Mouse (Mus musculus) lung, postnatal 4 days (tissue): ENCODE data around the gene Klhl25.
"Not testable (repeated sequence)": the region's sequence is repeated elsewhere in the genome, so short reads cannot be mapped to it uniquely, and the experiment has no call there.

Source experiments
- DNase-seq, 2 experiments: peaks; one replicate each; pipeline ENCODE4 v3.0.0; 2021

Klhl25 gene

GRCm38 (mm10) chr7:75846942-75847341 lies 1.2 kb upstream of the Klhl25 start:
- DNase-seq, result no peak

DNA sequence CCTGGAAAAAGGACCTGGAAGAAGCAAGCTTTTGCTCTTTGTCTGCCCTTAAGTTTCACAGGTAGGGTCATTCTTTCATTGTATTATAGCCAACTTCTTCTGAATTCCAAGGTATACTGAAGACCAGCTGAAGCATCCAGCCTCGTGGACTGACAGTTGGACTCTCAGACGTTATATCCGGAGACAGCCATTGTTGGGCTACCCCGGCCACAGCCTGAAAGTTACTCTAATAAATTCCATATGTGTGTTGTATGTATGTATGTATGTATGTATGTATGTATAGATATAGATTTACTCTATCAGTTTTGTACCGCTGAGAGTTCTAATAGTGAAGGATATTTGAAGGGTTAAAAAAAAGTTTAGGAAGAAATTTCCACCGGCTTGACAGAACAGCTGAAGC lies 621 bp upstream of the Klhl25 start:
- DNase-seq, result no peak

DNA sequence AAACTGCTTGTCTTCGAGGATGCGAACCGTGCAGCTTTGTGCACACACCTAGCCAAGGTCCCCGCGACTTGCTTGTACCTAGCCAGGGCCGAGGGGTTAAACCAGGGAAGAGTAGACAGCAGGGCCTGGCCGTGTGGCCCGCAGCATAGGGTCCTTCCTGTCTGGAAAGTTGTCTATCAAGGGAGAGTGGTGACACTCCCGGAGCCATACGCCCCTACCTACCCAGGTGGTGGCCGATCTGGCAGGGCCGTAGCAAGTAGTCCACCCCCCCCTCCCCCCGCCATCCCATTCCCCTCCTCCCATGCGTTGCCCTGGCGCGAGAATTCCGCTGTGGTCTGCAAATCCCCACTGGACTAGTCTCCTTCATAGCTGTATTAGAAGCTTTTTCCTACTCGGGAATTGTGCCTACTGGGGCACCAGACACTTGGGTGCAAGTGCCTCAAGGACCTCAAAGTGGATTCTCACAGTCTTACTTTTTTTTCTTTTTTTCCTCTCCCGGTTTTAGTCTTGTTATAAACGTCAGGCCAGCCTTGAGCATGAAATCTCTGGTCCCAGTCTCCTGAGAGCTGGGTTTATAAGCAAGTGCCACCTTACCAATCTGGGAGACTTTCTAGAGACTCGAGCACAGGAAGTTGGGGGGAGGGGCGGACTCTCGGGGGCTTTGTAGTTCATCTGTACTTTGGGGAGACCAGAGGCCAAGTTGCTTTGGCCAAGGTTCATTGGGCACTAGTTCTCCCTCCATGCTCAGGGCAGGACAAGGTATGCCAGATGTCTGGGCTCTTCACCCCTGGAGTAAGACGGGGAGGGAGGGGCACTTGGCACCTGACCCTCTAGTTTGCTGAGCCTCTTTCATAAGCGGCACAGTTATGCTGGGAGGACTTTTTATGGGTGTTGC lies 913 bp downstream of the Klhl25 start:
- peak; percentile 51 to 61 for DNase-seq

DNA sequence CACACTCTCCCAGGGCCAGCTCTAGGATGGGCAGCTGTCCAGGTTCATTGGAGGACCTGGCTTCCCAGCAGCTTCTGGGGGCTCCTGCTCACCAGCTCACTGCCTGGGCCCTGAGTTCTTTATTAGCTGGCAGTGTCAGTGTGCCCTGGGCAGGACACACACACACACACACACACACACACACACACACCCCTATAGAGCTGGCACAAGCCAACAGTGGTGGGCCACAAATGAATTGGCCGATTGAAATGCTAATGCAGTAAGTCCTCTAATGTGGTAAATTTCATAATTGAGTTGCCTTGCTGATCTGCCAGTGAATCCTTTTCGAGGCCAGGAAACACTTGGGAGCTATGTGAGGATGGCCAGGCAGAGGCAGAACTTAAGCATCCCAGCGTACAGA lies 2.3 kb downstream of the Klhl25 start:
- DNase-seq, result not testable (repeated sequence)

GRCm38 (mm10) chr7:75851290-75851689 lies 3.2 kb downstream of the Klhl25 start:
- no peak for DNase-seq

DNA sequence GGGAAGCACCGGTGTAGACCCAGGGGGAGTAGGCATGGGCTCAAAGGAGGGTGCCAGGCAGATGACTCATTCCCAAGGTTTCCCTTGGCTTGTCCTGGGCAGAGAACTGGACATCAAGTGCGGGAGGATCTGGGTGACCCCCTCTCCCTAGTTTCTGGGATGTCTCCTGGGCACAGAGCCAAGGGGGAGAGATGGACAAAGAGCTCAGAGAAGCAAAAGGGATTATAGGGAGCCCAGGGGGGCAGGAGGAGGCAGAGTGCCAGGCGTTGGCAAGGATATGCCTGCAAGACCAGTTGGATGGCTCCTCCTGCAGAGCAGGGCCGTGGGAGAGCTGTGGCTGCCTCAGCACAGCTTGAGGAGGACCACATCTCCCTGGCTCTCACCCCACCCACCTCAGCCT lies 4.3 kb downstream of the Klhl25 start:
- DNase-seq, result peak in 1 of 2 experiments; percentile 66

- no peak for DNase-seq
Observed at GRCm38 (mm10) chr7:75853171-75853830, 5.2 kb downstream of the Klhl25 start.

DNA sequence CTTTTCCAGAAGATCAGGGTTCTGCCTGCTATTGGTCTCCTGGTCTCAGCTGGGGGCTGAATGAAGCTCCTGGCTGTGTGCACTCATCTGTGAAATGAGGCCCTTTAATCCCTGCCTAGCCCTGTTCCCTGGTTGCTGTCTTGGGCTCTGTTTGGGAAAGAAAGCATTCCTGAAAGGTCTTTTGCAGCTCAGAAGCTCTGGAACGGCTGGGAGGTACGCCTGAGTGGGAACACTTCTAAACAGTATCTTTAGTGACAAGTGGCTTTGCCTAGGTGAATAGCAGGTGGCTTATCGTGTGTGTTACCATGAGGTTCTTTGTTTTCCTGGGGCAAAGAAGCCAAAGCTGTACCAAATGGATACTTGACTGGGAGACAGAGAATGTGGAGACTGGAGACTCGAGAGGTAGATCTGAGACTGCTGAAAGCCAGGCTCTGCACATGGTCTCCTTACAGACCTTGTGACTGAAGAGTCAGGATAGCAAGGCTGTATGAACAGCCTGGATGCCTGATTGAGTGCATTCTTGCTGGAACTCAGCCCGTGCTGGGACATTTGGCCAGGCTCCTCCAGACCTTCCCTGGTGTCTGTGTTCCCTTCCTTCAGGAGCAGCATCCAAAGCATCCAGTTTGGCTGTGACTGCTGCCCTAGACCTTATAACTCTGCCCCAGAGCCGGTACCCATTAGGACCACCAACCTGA lies 6.3 kb downstream of the Klhl25 start:
- no peak for DNase-seq

DNA sequence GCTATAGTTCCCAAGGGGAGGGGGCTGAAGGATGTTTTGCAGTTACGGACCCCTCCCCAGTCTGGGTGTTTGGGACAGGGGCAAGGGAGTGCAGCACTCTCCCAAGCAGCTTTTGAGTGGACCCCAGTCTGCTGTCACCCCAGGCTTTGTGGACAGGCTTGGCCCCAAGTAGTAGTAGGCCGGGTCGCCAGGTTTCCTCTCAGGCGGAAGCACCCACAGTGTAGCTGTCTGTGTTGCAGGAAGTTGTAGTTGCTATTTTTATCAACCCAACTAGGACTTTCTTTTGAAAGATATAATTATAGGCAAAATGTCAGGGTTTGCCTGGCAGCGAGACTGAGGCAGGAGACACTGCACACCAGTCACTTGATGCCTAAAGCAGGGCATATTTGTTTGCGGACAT lies 6.9 kb downstream of the Klhl25 start:
- no peak for DNase-seq

GRCm38 (mm10) chr7:75856259-75856658 lies 8.1 kb downstream of the Klhl25 start:
- no peak for DNase-seq

GRCm38 (mm10) chr7:75859771-75860196 lies 11.7 kb downstream of the Klhl25 start:
- no peak for DNase-seq

GRCm38 (mm10) chr7:75861638-75862426 lies 13.7 kb downstream of the Klhl25 start:
- not testable (repeated sequence) for DNase-seq

DNA sequence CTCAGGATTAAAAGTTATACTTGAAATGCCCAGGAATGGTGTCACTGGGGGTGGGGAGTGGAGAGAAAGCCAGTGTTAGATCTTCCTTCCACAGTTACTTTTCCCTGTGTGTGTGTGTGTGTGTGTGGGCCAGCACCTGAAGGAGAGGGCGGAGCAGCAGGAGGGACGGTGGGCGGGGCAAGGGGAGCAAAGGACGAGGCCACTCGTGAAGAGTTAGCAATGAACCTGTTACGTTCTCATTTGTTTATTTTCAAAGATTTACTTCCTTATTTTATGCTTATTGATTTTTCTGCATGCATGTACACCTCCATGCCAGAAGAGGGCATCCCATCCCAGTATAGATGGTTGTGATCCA lies 14.3 kb downstream of the Klhl25 start:
- DNase-seq, result not testable (repeated sequence)

GRCm38 (mm10) chr7:75863248-75863911 lies 15.3 kb downstream of the Klhl25 start:
- DNase-seq, result not testable (repeated sequence)

DNA sequence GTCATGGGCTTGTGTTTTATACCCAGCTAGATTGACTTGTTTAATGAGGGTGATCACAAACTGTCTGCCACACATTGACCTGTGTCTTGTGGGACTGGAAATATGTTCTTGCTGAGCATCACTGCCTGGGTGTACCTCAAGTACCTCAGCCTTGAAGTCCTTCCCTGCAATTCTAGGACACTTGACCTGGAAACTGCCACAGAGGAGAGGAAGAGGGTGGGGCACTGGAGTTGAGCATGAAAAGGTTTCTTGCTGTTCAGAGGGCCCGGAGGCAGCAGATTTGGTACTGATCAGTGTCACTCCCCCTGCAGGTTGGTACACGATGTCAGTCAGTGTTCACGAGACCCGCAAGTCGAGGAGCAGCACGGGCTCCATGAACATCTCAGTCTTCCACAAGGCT lies 16.9 kb downstream of the Klhl25 start:
- no peak for DNase-seq

DNA sequence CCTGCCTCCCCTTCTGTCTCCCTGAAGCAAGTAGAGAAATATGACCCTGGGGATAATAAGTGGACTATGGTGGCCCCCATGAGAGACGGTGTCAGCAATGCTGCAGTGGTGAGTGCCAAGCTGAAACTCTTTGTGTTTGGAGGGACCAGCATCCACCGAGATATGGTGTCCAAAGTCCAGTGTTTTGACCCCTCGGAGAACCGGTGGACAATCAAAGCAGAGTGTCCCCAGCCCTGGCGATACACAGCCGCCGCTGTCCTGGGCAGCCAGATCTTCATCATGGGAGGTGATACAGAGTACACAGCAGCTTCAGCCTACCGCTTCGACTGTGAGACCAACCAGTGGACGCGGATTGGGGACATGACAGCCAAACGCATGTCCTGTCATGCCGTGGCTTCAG lies 18.4 kb downstream of the Klhl25 start:
- no peak for DNase-seq

DNA sequence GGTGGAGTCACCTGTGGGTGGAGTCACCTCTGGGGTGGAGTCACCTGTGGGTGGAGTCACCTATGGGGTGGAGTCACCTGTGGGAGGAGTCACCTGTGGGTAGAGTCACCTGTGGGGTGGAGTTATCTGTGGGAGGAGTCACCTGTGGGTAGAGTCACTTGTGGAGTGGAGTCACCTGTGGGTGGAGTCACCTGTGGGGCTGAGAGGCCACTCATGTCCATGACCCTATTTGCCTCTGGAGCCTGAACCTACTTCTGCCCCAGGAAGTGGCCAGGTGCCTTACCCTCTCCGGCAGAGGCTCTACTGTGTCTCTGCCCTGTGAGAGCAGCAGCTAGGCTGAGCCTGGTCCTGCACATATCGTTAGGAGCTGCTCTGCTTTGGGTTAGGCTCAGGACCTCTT lies 20.6 kb downstream of the Klhl25 start:
- no peak for DNase-seq

GRCm38 (mm10) chr7:75870551-75870950 lies 22.4 kb downstream of the Klhl25 start:
- DNase-seq, result no peak

DNA sequence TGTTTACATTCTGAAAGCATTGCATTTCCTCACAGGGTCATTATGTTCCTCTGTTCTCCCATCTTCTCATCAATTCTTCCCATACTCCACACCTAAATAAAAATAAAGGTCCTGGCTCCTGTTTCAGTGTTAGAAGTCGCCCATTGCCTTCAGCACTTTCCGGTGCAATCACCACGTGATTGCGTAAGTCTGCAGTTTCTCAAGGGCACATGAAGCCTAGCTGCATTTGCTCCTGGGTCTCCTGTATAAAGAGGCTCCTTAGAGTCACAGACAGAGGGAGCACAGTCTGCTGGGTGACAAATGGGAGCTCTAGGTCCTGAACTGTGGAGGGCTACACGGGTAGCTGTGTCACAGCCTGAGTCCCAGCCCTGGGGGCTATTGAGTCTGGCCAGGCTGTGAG lies 24.1 kb downstream of the Klhl25 start:
- DNase-seq, result no peak

DNA sequence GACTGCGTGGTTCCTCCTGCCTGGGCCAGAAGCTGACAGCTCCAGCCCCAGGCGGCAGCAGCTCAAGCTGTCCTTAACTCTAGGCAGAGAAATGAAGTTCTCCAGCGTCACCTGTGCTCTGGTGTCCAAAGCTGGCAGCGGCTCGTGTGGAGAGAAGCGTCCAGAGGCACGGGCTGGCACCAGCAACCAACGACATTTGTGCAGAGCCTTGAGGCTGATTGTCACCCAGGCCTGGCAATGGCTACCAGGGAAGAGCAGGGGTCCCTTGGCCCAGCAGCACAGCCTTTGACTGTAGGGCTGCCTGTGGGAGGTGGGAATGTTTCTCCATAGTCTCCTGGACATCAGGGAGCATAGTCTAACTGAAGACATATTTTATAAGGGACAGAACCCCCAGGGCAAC lies 24.6 kb downstream of the Klhl25 start:
- DNase-seq, result no peak

GRCm38 (mm10) chr7:75873216-75873615 lies 25.1 kb downstream of the Klhl25 start:
- DNase-seq, result no peak

GRCm38 (mm10) chr7:75873746-75874145 lies 25.6 kb downstream of the Klhl25 start:
- DNase-seq, result no peak
